Mouse (Mus musculus): ENCODE measurements around the gene Gm4763.
"Not testable (repeated sequence)": the region's sequence is repeated elsewhere in the genome, so short reads cannot be mapped to it uniquely, and the experiment has no call there.

Gene Gm4763

GRCm38 (mm10) chr7:24726808-24727207 is at the start of gene Gm4763:
TSS of gene Gm4763 (minus strand) at chr7:24726908.
- not testable (repeated sequence) for DNase-seq

- no peak for DNase-seq
These were observed 49.4 kb upstream of the Gm4763 start for GRCm38 (mm10) chr7:24776145-24776544.

GRCm38 (mm10) chr7:24773942-24774535 is 47.3 kb upstream of the Gm4763 start:
- no peak for DNase-seq

- DNase-seq, result no peak
These were observed 44.7 kb upstream of the Gm4763 start for GRCm38 (mm10) chr7:24771361-24771760.

GRCm38 (mm10) chr7:24762574-24762973 is 35.9 kb upstream of the Gm4763 start:
- DNase-seq, result no peak

GRCm38 (mm10) chr7:24761161-24761560 is 34.5 kb upstream of the Gm4763 start:
- no peak for DNase-seq

GRCm38 (mm10) chr7:24760211-24760610 is 33.5 kb upstream of the Gm4763 start, which contains the start of gene Cd177:
TSS of gene Cd177 (minus strand) at chr7:24760311.
- DNase-seq, result no peak

- DNase-seq, result no peak
These were observed 31.8 kb upstream of the Gm4763 start for GRCm38 (mm10) chr7:24758520-24758919.

- no peak for DNase-seq
These were observed 26.8 kb upstream of the Gm4763 start for GRCm38 (mm10) chr7:24753476-24753875.

- DNase-seq, result no peak
These were observed 24.9 kb upstream of the Gm4763 start for GRCm38 (mm10) chr7:24751610-24752009.

- DNase-seq, result no peak
These were observed 24.0 kb upstream of the Gm4763 start for GRCm38 (mm10) chr7:24750695-24751094.

- no peak for DNase-seq
These were observed 9.4 kb upstream of the Gm4763 start for GRCm38 (mm10) chr7:24735970-24736670.

GRCm38 (mm10) chr7:24715039-24715438 is 11.7 kb downstream of the Gm4763 start:
- DNase-seq, result no peak

GRCm38 (mm10) chr7:24708832-24709292 is 17.8 kb downstream of the Gm4763 start, which contains the start of gene BC049730:
TSS of gene BC049730 (plus strand) at chr7:24709242.
- no peak for DNase-seq

- not testable (repeated sequence) for DNase-seq
These were observed 23.9 kb downstream of the Gm4763 start for GRCm38 (mm10) chr7:24702841-24703240.

GRCm38 (mm10) chr7:24697891-24698290 is 28.8 kb downstream of the Gm4763 start:
- not testable (repeated sequence) for DNase-seq

GRCm38 (mm10) chr7:24692693-24693092 is 34.0 kb downstream of the Gm4763 start:
- not testable (repeated sequence) for DNase-seq

GRCm38 (mm10) chr7:24687519-24687918 is 39.2 kb downstream of the Gm4763 start:
- DNase-seq, result not testable (repeated sequence)

GRCm38 (mm10) chr7:24684121-24684520 is 42.6 kb downstream of the Gm4763 start:
- not testable (repeated sequence) for DNase-seq

GRCm38 (mm10) chr7:24676575-24676974 is 50.1 kb downstream of the Gm4763 start, which contains the start of gene Tex101:
TSS of gene Tex101 (minus strand) at chr7:24676675.
- DNase-seq, result no peak

GRCm38 (mm10) chr7:24671944-24672439 is 54.7 kb downstream of the Gm4763 start:
- DNase-seq, result no peak
